Comparison of ENCODE assay signal across 18 mouse cellular contexts in the genomic region with DNA sequence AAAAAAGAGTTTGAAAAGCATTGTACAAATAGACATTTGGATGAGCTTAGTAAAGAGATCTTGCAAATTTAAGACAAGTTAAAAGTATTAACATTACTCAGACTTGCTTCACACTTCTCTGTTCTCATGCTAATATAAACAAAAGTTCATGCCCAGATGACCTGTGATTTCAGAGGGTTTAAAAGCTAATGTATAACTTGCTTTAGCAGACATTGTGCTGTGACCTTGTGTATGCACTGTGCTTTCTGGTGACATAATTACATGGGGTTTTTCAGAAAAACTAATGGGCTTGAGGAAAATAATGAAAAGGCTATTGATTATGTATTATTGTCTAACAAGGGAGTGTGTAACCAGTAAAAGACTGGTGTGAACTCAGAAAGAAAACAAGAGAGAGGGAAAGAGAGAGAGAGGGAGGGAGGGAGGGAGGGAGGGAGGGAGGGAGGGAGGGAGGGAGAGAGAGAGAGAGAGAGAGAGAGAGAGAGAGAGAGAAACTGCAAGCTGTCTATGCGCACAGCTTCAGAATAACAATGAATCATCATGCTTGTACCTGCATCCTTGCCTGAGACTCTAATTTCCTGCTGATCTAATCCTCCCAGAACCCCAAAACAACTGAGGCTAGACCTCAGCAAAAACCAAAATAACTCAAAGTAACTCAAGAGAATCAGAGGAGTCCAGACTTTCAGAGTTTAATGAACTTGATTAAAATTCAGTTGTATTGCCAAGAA.
"Had no signal": no experiment of that assay in that cellular context is flagged by ENCODE, and none has a peak within 500 bp of the region (broad histone marks: within the 10 kb centered on the region; RNA-seq: fewer than 3 reads in every experiment).

No protein-coding gene starts in this region.

- H3K9ac ChIP-seq: lung, embryonic 14.5 days; midbrain, embryonic 12.5 days; neural tube, embryonic 13.5 days; neural tube, embryonic 15.5 days had no signal

- H3K27me3 ChIP-seq: midbrain, embryonic 12.5 days; neural tube, embryonic 13.5 days; neural tube, embryonic 15.5 days had no signal

- ATAC-seq: midbrain, embryonic 16.5 days had no signal

- H3K36me3 ChIP-seq: midbrain, embryonic 10.5 days; midbrain, embryonic 12.5 days; neural tube, embryonic 13.5 days; neural tube, embryonic 15.5 days had no signal

- H3K4me1 ChIP-seq: midbrain, embryonic 10.5 days; midbrain, embryonic 12.5 days; neural tube, embryonic 13.5 days; neural tube, embryonic 15.5 days had no signal

- H3K27ac ChIP-seq: midbrain, embryonic 10.5 days; midbrain, embryonic 12.5 days; neural tube, embryonic 13.5 days; neural tube, embryonic 15.5 days had no signal

- DNase-seq: lung, embryonic 14.5 days; lung, postnatal 10 days; lung, postnatal 4 days; midbrain, embryonic 14.5 days; retina, postnatal 1 day; right cerebral cortex, adult 18-20 months; right cerebral cortex, postnatal 25 days; right cerebral cortex, postnatal 4 days; spleen, adult 18-20 months; thymus, adult 18-20 months; thymus, postnatal 14 days; thymus, postnatal 36 days had no signal

- H3K9me3 ChIP-seq: midbrain, embryonic 10.5 days; midbrain, embryonic 12.5 days; neural tube, embryonic 13.5 days; neural tube, embryonic 15.5 days had no signal

- H3K4me2 ChIP-seq: lung, embryonic 14.5 days; midbrain, embryonic 12.5 days; neural tube, embryonic 13.5 days; neural tube, embryonic 15.5 days had no signal

- H3K4me3 ChIP-seq: midbrain, embryonic 10.5 days; midbrain, embryonic 12.5 days; myocyte; neural tube, embryonic 13.5 days; neural tube, embryonic 15.5 days had no signal
